Mouse (Mus musculus) liver, embryonic 14.5 days (tissue): Measurements from ENCODE around the gene Dnajc10. TPM values are rescaled to one million over a fixed set of nuclear protein-coding genes. Genes with fewer than 3 reads are reported as not detected.

Experiments
- ATAC-seq: fragments of 200-750 bp; cut with Nextera tagmentation; 2 replicates; pipeline ENCODE4 v1.8.0; 2017; ENCODE audit warnings: moderate number of reproducible peaks, mild to moderate bottlenecking, moderate library complexity; ENCODE audit not compliant: insufficient read depth
- DNase-seq, 3 experiments: peaks; one replicate each; pipeline ENCODE4 v3.0.0-alpha.2; 2012 to 2013; ENCODE audit warnings: low read depth in 3 of 3, low spot score in 3 of 3
- H3K27ac ChIP-seq: fragments of 300-500 bp; sonication (generic); 2 replicates; pipeline ENCODE4 v1.5.1; 2014; ENCODE audit warnings: moderate library complexity, mild to moderate bottlenecking, control low read depth, inconsistent platforms
- H3K27me3 ChIP-seq: fragments of 300-500 bp; sonication (generic); 2 replicates; pipeline ENCODE4 v1.6.1; 2014; ENCODE audit warnings: mild to moderate bottlenecking, low read length, moderate library complexity; ENCODE audit not compliant: control insufficient read depth, insufficient read depth
- H3K36me3 ChIP-seq: fragments of 300-500 bp; sonication (generic); replicated peaks from 2 replicates; pipeline ENCODE4 v1.6.1; 2014; ENCODE audit warnings: low read depth; ENCODE audit not compliant: control insufficient read depth, insufficient read depth
- H3K4me1 ChIP-seq, 2 experiments: fragments of 200-500 bp in 1 of 2; fragments of 300-500 bp in 1 of 2; sonication (generic) in 1 of 2; replicated peaks; 2 replicates each; pipeline ENCODE4 v1.6.1; 2012 to 2014; ENCODE audit warnings: antibody characterized with exemption in 1 of 2, inconsistent platforms in 1 of 2, low read length in 1 of 2; ENCODE audit not compliant: control insufficient read depth in 2 of 2, insufficient read depth in 2 of 2
- H3K4me2 ChIP-seq: fragments of 300-500 bp; sonication (generic); 2 replicates; pipeline ENCODE4 v1.6.1; 2014; ENCODE audit warnings: low read depth, mild to moderate bottlenecking, control low read depth, moderate library complexity
- H3K4me3 ChIP-seq, 2 experiments: fragments of 200-500 bp in 1 of 2; fragments of 300-500 bp in 1 of 2; sonication (generic) in 1 of 2; 2 replicates each; pipeline ENCODE4 v1.5.1; 2012 to 2014; ENCODE audit warnings: low read depth in 2 of 2, low read length in 2 of 2, mild to moderate bottlenecking in 2 of 2, control low read depth in 1 of 2, inconsistent platforms in 1 of 2, moderate library complexity in 1 of 2; ENCODE audit not compliant: insufficient read depth in 1 of 2
- H3K9ac ChIP-seq: fragments of 300-500 bp; sonication (generic); replicated peaks from 2 replicates; pipeline ENCODE4 v1.6.1; 2014; ENCODE audit warnings: mild to moderate bottlenecking, control low read depth, moderate library complexity
- H3K9me3 ChIP-seq: fragments of 300-500 bp; sonication (generic); 2 replicates; pipeline ENCODE4 v1.6.1; 2016; ENCODE audit warnings: low read length, mixed read lengths; ENCODE audit not compliant: control insufficient read depth
- CTCF ChIP-seq: IDR thresholded peaks from 2 replicates; pipeline ENCODE4 v1.5.1; 2016; ENCODE audit warnings: antibody characterized with exemption, low read depth, control low read depth
- EP300 ChIP-seq: IDR thresholded peaks from 2 replicates; pipeline ENCODE4 v1.6.1; 2016; ENCODE audit warnings: antibody characterized with exemption, low read depth
- WGBS: fragments of 180-500 bp; shearing (Covaris S2); extraction: QIAGEN DNeasy Blood & Tissue Kit; methylation state at CpG from one replicate; pipeline ENCODE4 v1.1.7; 2014; ENCODE audit not compliant: insufficient replicate concordance; 5-methylcytosine and 5-hydroxymethylcytosine counted together
- polyA plus RNA-seq, 2 experiments: library from polyadenylated mRNA; depleted of rRNA in 1 of 2; stranded (reverse) in 1 of 2; unstranded in 1 of 2; fragments of >200 nt; fragmentation: Nextera tagmentation in 1 of 2; extraction: Ambion mirVana in 1 of 2; gene quantifications; 2 replicates each; pipeline versions ENCODE4 v1.2.1 to v1.2.3; 2012 to 2014

Gene Dnajc10
- polyA plus RNA-seq, 2 experiments = 9.0 to 18.0 TPM

GRCm38 (mm10) chr2:80327272-80327671, 12.0 kb downstream of the Dnajc10 start:
- H3K27me3 ChIP-seq = no peaks in the 10 kb centered on the region
- H3K27ac ChIP-seq = no peak overlapping the region
- no peaks in the 10 kb centered on the region for H3K4me1 ChIP-seq
- H3K36me3 ChIP-seq = peaks cover 8% of the 10 kb centered on the region
- ATAC-seq = no peak
- 75% methylated on average over 6 of the region's 6 CpGs for WGBS
- TF ChIP-seq CTCF (no peak), EP300 (no peak)
- no peak overlapping the region for H3K9ac ChIP-seq
- H3K4me3 ChIP-seq = no peak overlapping the region
- DNase-seq = no peak
- H3K9me3 ChIP-seq = no peaks in the 10 kb centered on the region
- no peak overlapping the region for H3K4me2 ChIP-seq

- no peak overlapping the region for H3K27ac ChIP-seq
- TF ChIP-seq CTCF (no peak), EP300 (no peak)
- 72% methylated on average over 7 of the region's 7 CpGs for WGBS
- ATAC-seq (no peak), DNase-seq (no peak)
- H3K4me3 ChIP-seq = no peak overlapping the region
- peaks cover 8% of the 10 kb centered on the region for H3K36me3 ChIP-seq
- H3K4me1 ChIP-seq = no peaks in the 10 kb centered on the region
- no peak overlapping the region for H3K9ac ChIP-seq
- no peaks in the 10 kb centered on the region for H3K27me3 ChIP-seq
- no peaks in the 10 kb centered on the region for H3K9me3 ChIP-seq
- no peak overlapping the region for H3K4me2 ChIP-seq
Observed at GRCm38 (mm10) chr2:80328961-80329653, 13.8 kb downstream of the Dnajc10 start.

- no peak overlapping the region for H3K4me2 ChIP-seq
- no peak overlapping the region for H3K27ac ChIP-seq
- TF ChIP-seq EP300 (no peak), CTCF (no peak)
- H3K36me3 ChIP-seq = peaks cover 8% of the 10 kb centered on the region; the same call in 1 of the 2 replicates
- 85% methylated on average over 9 of the region's 9 CpGs for WGBS
- no peaks in the 10 kb centered on the region for H3K9me3 ChIP-seq
- H3K9ac ChIP-seq = no peak overlapping the region
- H3K27me3 ChIP-seq = no peaks in the 10 kb centered on the region
- H3K4me3 ChIP-seq = no peak overlapping the region
- H3K4me1 ChIP-seq = no peaks in the 10 kb centered on the region
- no peak for DNase-seq
- ATAC-seq = no peak
Observed at GRCm38 (mm10) chr2:80340537-80340936, 25.3 kb downstream of the Dnajc10 start.

- WGBS = 66% methylated on average over 4 of the region's 4 CpGs
- no peak for ATAC-seq
- Histone ChIP-seq H3K27ac (no peak overlapping the region), H3K27me3 (no peaks in the 10 kb centered on the region), H3K9me3 (no peaks in the 10 kb centered on the region), H3K4me2 (no peak overlapping the region), H3K9ac (no peak overlapping the region), H3K4me3 (no peak overlapping the region), H3K4me1 (no peaks in the 10 kb centered on the region), H3K36me3 (peaks cover 2% of the 10 kb centered on the region)
- TF ChIP-seq EP300 (no peak), CTCF (no peak)
- no peak for DNase-seq
Observed at GRCm38 (mm10) chr2:80354531-80354930, 39.3 kb downstream of the Dnajc10 start.

- Histone ChIP-seq H3K9me3 (no peaks in the 10 kb centered on the region), H3K4me3 (no peak overlapping the region), H3K4me1 (no peaks in the 10 kb centered on the region), H3K27ac (no peak overlapping the region), H3K27me3 (no peaks in the 10 kb centered on the region), H3K4me2 (no peak overlapping the region), H3K9ac (no peak overlapping the region), H3K36me3 (peaks cover 2% of the 10 kb centered on the region)
- 55% methylated on average over 8 of the region's 8 CpGs for WGBS
- no peak for DNase-seq
- TF ChIP-seq CTCF (peak; percentile 9; the same call in 1 of the 2 replicates), EP300 (no peak)
- ATAC-seq = no peak
Observed at GRCm38 (mm10) chr2:80356656-80357231, 41.5 kb downstream of the Dnajc10 start.
